Mouse (Mus musculus): ENCODE measurements at regions not wholly inside any gene's neighbourhood (a gene's known extent, or its start where the extent isn't known, plus 50 kb on each side); places are given as distances from the start of the nearest gene placed in this dataset.

GRCm38 (mm10) chr7:144994229-144994628, 54.5 kb upstream of the Ccnd1 start:
- DNase-seq (ENCODE audit: low spot score in 2 of 2), result no peak

GRCm38 (mm10) chr7:144993566-144993965, 53.8 kb upstream of the Ccnd1 start:
- no peak for DNase-seq (ENCODE audit: low spot score in 2 of 2)

- no peak for DNase-seq (ENCODE audit: low spot score in 2 of 2)
These were observed 52.0 kb upstream of the Ccnd1 start for GRCm38 (mm10) chr7:144991760-144992159.

All from adrenal gland, postnatal 4 days (tissue).